Mouse (Mus musculus) CH12.LX (cell line): ENCODE measurements around the gene Lekr1.

Experiments
- MAFK ChIP-seq: IDR thresholded peaks from 2 replicates; pipeline ENCODE4 v1.6.1; 2011; ENCODE audit warnings: low read length, improper control_type of control experiment; ENCODE audit not compliant: insufficient replicate concordance
- MAX ChIP-seq: IDR thresholded peaks from 2 replicates; pipeline ENCODE4 v1.6.1; 2011; ENCODE audit warnings: low read length, improper control_type of control experiment
- TCF12 ChIP-seq: IDR thresholded peaks from 2 replicates; pipeline ENCODE4 v1.6.1; 2014; ENCODE audit warnings: low read depth, mild to moderate bottlenecking, inconsistent platforms, low read length, improper control_type of control experiment
- USF1 ChIP-seq: IDR thresholded peaks from 2 replicates; pipeline ENCODE4 v1.6.1; 2014; ENCODE audit warnings: low read depth, mild to moderate bottlenecking, inconsistent platforms, low read length, improper control_type of control experiment

- TF ChIP-seq USF1 (no peak), TCF12 (no peak), MAFK (no peak), MAX (no peak)
These were observed 127.5 kb downstream of the Lekr1 start for GRCm38 (mm10) chr3:65793561-65793960.
